In genomic region chr1:191224981-191225703, GRCm38 (mm10) we compare ENCODE assay signal across 8 mouse cellular contexts. TPM values are rescaled to one million over a fixed set of nuclear protein-coding genes. Genes with fewer than 3 reads are reported as not detected.
A peak's percentile ranks its signal among the peaks of the same experiment; 100 is the strongest.
DNase-seq lines count a peak whose midpoint lies in the region; ATAC-seq lines count a peak whose summit lies in the region.

No protein-coding gene starts in this region.

- peaks cover 4% of the 10 kb centered on the region; the same call in 1 of the 2 replicates for H3K4me1 ChIP-seq in hindbrain, embryonic 11.5 days (replicated peaks; ENCODE audit: control insufficient read depth, insufficient read depth, low read length)

- H3K9ac ChIP-seq in hindbrain, embryonic 11.5 days (ENCODE audit: low read depth, low read length), result peak overlapping the region; percentile 65

- H3K9me3 ChIP-seq in hindbrain, embryonic 11.5 days (ENCODE audit: control insufficient read depth, low read length), result no peaks in the 10 kb centered on the region

- no peaks in the 10 kb centered on the region for H3K27me3 ChIP-seq in hindbrain, embryonic 11.5 days (ENCODE audit: control insufficient read depth, insufficient read depth, low read length)

- H3K27ac ChIP-seq in hindbrain, embryonic 11.5 days (ENCODE audit: low read depth, low read length), result no peak overlapping the region

- no peak for ATAC-seq in hindbrain, embryonic 11.5 days (ENCODE audit: low FRiP score)

- DNase-seq in adrenal gland, postnatal 14 days, result peak; percentile 12
- no peak for DNase-seq in adrenal gland, postnatal 25 days
- peak; percentile 3 for DNase-seq in thymus, postnatal 25 days
- DNase-seq in thymus, adult 18-20 months, result no peak
- peak; percentile 1 for DNase-seq in hindbrain, embryonic 11.5 days (ENCODE audit: low spot score)
- peak; percentile 58 for DNase-seq in lung, postnatal 25 days (ENCODE audit: low spot score)
- no peak for DNase-seq in layer of hippocampus, postnatal 25 days (ENCODE audit: extremely low spot score in 1 of 2, low spot score in 1 of 2)
- no peak for DNase-seq in urinary bladder, adult 2 months (ENCODE audit: low spot score)

- peak overlapping the region; percentile 78 for H3K4me3 ChIP-seq in hindbrain, embryonic 11.5 days (ENCODE audit: low read depth, low read length)

- H3K36me3 ChIP-seq in hindbrain, embryonic 11.5 days (ENCODE audit: control insufficient read depth, insufficient read depth, low read length), result no peaks in the 10 kb centered on the region

- H3K4me2 ChIP-seq in hindbrain, embryonic 11.5 days (replicated peaks; ENCODE audit: low read depth, low read length), result peak overlapping the region; percentile 88

- 48% methylated on average over 9 of the region's 9 CpGs for WGBS in hindbrain, embryonic 11.5 days

RNA-seq across cellular contexts. Expression of gene Atf3, which starts 7.3 kb away (rescaled TPM):
- total RNA-seq in adrenal gland, postnatal 14 days (2021), result 2.4 and 4.8 TPM in 2 replicates
- total RNA-seq in adrenal gland, postnatal 25 days (2021), result 0.67 TPM in 1 of 2 replicates, not detected in the other
- 1.4 and 1.5 TPM in 2 replicates for polyA plus RNA-seq in hindbrain, embryonic 11.5 days (2014; fragmentation: Nextera tagmentation; extraction: Ambion mirVana)
- total RNA-seq in layer of hippocampus, postnatal 25 days (2021), result 1 to 10 TPM; 1.1 to 2.1 TPM
- 4.6 and 9.8 TPM in 2 replicates for polyA plus RNA-seq in urinary bladder, adult 2 months (2012; rRNA removed)

Comparison
In these comparisons a context has a peak if more than half of its experiments do, and no peak if none do; other contexts are left out.
1. DNase-seq: peak in adrenal gland, postnatal 14 days (single experiment), thymus, postnatal 25 days (single experiment), hindbrain, embryonic 11.5 days (single experiment) and lung, postnatal 25 days (single experiment); none in adrenal gland, postnatal 25 days (single experiment), thymus, adult 18-20 months (0 of 2), layer of hippocampus, postnatal 25 days (0 of 2) and urinary bladder, adult 2 months (single experiment).